Mouse (Mus musculus): ENCODE results near the gene Mok. TPM values are rescaled to one million over a fixed set of nuclear protein-coding genes. Genes with fewer than 3 reads are reported as not detected.
A peak's percentile ranks its signal among the peaks of the same experiment; 100 is the strongest.

The Mok gene
- polyA plus RNA-seq, 1 experiment from 2014 or later = 11.4 TPM

GRCm38 (mm10) chr12:110844227-110845130 lies 3.7 kb upstream of the Mok start:
- 1% methylated on average over 42 of the region's 42 CpGs for WGBS
- ATAC-seq (ENCODE audit: low FRiP score) = no peak

GRCm38 (mm10) chr12:110843194-110844048 lies 2.7 kb upstream of the Mok start:
- no peak; the same call in 1 of the 2 replicates for ATAC-seq (ENCODE audit: low FRiP score)
- Histone ChIP-seq H3K4me1 (peaks cover 37% of the 10 kb centered on the region), H3K27me3 (peaks cover 45% of the 10 kb centered on the region)

More at GRCm38 (mm10) chr12:110844227-110845130, 3.7 kb upstream of the Mok start:
- Histone ChIP-seq H3K4me1 (peaks cover 34% of the 10 kb centered on the region), H3K36me3 (replicated peaks) (no peaks in the 10 kb centered on the region), H3K4me2 (peak overlapping the region; percentile 61), H3K9me3 (no peaks in the 10 kb centered on the region), H3K27me3 (peaks cover 51% of the 10 kb centered on the region), H3K27ac (no peak overlapping the region), H3K4me3 (replicated peaks) (peak overlapping the region; percentile 45), H3K9ac (peak overlapping the region; percentile 49)

GRCm38 (mm10) chr12:110841731-110842493 lies 1.2 kb upstream of the Mok start:
- Histone ChIP-seq H3K9me3 (no peaks in the 10 kb centered on the region), H3K36me3 (replicated peaks) (no peaks in the 10 kb centered on the region), H3K4me3 (replicated peaks) (no peak overlapping the region), H3K27ac (no peak overlapping the region), H3K4me1 (peaks cover 47% of the 10 kb centered on the region), H3K27me3 (peaks cover 38% of the 10 kb centered on the region), H3K4me2 (no peak overlapping the region), H3K9ac (no peak overlapping the region)
- 71% methylated on average over 5 of the region's 5 CpGs for WGBS
- ATAC-seq (ENCODE audit: low FRiP score) = no peak

More at GRCm38 (mm10) chr12:110843194-110844048, 2.7 kb upstream of the Mok start:
- H3K9ac ChIP-seq = peak overlapping the region; percentile 49; the same call in 1 of the 2 replicates
- H3K36me3 ChIP-seq (replicated peaks) = no peaks in the 10 kb centered on the region
- H3K9me3 ChIP-seq = no peaks in the 10 kb centered on the region
- peak overlapping the region; percentile 61 for H3K4me2 ChIP-seq
- no peak overlapping the region for H3K27ac ChIP-seq
- H3K4me3 ChIP-seq (replicated peaks) = peak overlapping the region; percentile 45
- WGBS = 20% methylated on average over 32 of the region's 32 CpGs

GRCm38 (mm10) chr12:110837850-110838249 lies 2.9 kb downstream of the Mok start:
- 74% methylated on average over 8 of the region's 8 CpGs for WGBS
- no peak overlapping the region for H3K4me3 ChIP-seq (replicated peaks)
- H3K4me2 ChIP-seq = no peak overlapping the region
- H3K36me3 ChIP-seq (replicated peaks) = no peaks in the 10 kb centered on the region
- no peaks in the 10 kb centered on the region for H3K9me3 ChIP-seq
- no peak for ATAC-seq (ENCODE audit: low FRiP score)
- H3K4me1 ChIP-seq = peaks cover 31% of the 10 kb centered on the region
- no peaks in the 10 kb centered on the region; the same call in 1 of the 2 replicates for H3K27me3 ChIP-seq
- no peak overlapping the region for H3K9ac ChIP-seq
- peak overlapping the region; percentile 86 for H3K27ac ChIP-seq

GRCm38 (mm10) chr12:110837192-110837841 lies 3.4 kb downstream of the Mok start:
- Histone ChIP-seq H3K9me3 (no peaks in the 10 kb centered on the region), H3K9ac (peak overlapping the region; percentile 18; the same call in 1 of the 2 replicates), H3K27me3 (no peaks in the 10 kb centered on the region; the same call in 1 of the 2 replicates), H3K27ac (peak overlapping the region; percentile 86), H3K36me3 (replicated peaks) (no peaks in the 10 kb centered on the region), H3K4me3 (replicated peaks) (no peak overlapping the region; the same call in 1 of the 2 replicates), H3K4me2 (peak overlapping the region; percentile 31), H3K4me1 (peaks cover 31% of the 10 kb centered on the region)
- WGBS = 9% methylated on average over 5 of the region's 5 CpGs
- ATAC-seq (ENCODE audit: low FRiP score) = peak; percentile 77

- Histone ChIP-seq H3K36me3 (replicated peaks) (no peaks in the 10 kb centered on the region), H3K4me3 (replicated peaks) (no peak overlapping the region; the same call in 1 of the 2 replicates), H3K9ac (peak overlapping the region; percentile 18; the same call in 1 of the 2 replicates), H3K27me3 (no peaks in the 10 kb centered on the region; the same call in 1 of the 2 replicates), H3K4me2 (peak overlapping the region; percentile 31), H3K4me1 (peaks cover 31% of the 10 kb centered on the region), H3K9me3 (no peaks in the 10 kb centered on the region), H3K27ac (peak overlapping the region; percentile 86)
- 27% methylated on average over 6 of the region's 6 CpGs for WGBS
- no peak for ATAC-seq (ENCODE audit: low FRiP score)
Observed at GRCm38 (mm10) chr12:110836729-110837128, 4.0 kb downstream of the Mok start.

GRCm38 (mm10) chr12:110835182-110835581 lies 5.6 kb downstream of the Mok start:
- 91% methylated on average over 3 of the region's 3 CpGs for WGBS
- H3K27ac ChIP-seq = no peak overlapping the region
- no peak overlapping the region for H3K9ac ChIP-seq
- H3K4me1 ChIP-seq = peaks cover 30% of the 10 kb centered on the region
- no peaks in the 10 kb centered on the region for H3K36me3 ChIP-seq (replicated peaks)
- H3K4me2 ChIP-seq = no peak overlapping the region
- ATAC-seq (ENCODE audit: low FRiP score) = no peak
- no peaks in the 10 kb centered on the region; the same call in 1 of the 2 replicates for H3K27me3 ChIP-seq
- no peak overlapping the region for H3K4me3 ChIP-seq (replicated peaks)
- no peaks in the 10 kb centered on the region for H3K9me3 ChIP-seq

- H3K36me3 ChIP-seq (replicated peaks) = peaks cover 3% of the 10 kb centered on the region
- H3K4me1 ChIP-seq = no peaks in the 10 kb centered on the region
- H3K9ac ChIP-seq = no peak overlapping the region
- no peaks in the 10 kb centered on the region; the same call in 1 of the 2 replicates for H3K27me3 ChIP-seq
- ATAC-seq (ENCODE audit: low FRiP score) = no peak
- H3K4me3 ChIP-seq (replicated peaks) = no peak overlapping the region
- no peak overlapping the region for H3K4me2 ChIP-seq
- WGBS = 88% methylated on average over 11 of the region's 11 CpGs
- H3K9me3 ChIP-seq = no peaks in the 10 kb centered on the region
- H3K27ac ChIP-seq = no peak overlapping the region
Observed at GRCm38 (mm10) chr12:110830293-110831024, 10.3 kb downstream of the Mok start.

- H3K9ac ChIP-seq = no peak overlapping the region
- H3K27ac ChIP-seq = no peak overlapping the region
- no peaks in the 10 kb centered on the region for H3K27me3 ChIP-seq
- no peaks in the 10 kb centered on the region for H3K4me1 ChIP-seq
- H3K4me2 ChIP-seq = no peak overlapping the region
- H3K9me3 ChIP-seq = no peaks in the 10 kb centered on the region
- H3K4me3 ChIP-seq (replicated peaks) = no peak overlapping the region
- WGBS = 95% methylated on average over 4 of the region's 4 CpGs
- ATAC-seq (ENCODE audit: low FRiP score) = no peak
- H3K36me3 ChIP-seq (replicated peaks) = peaks cover 3% of the 10 kb centered on the region
Observed at GRCm38 (mm10) chr12:110828908-110829307, 11.8 kb downstream of the Mok start.

- ATAC-seq (ENCODE audit: low FRiP score) = no peak
- H3K27ac ChIP-seq = no peak overlapping the region
- H3K4me1 ChIP-seq = no peaks in the 10 kb centered on the region
- H3K9ac ChIP-seq = no peak overlapping the region
- WGBS = 84% methylated on average over 7 of the region's 7 CpGs
- H3K36me3 ChIP-seq (replicated peaks) = peaks cover 3% of the 10 kb centered on the region; the same call in 1 of the 2 replicates
- no peak overlapping the region for H3K4me3 ChIP-seq (replicated peaks)
- no peaks in the 10 kb centered on the region for H3K27me3 ChIP-seq
- no peak overlapping the region for H3K4me2 ChIP-seq
- no peaks in the 10 kb centered on the region for H3K9me3 ChIP-seq
Observed at GRCm38 (mm10) chr12:110822366-110822765, 18.4 kb downstream of the Mok start.

- WGBS = 88% methylated on average over 2 of the region's 2 CpGs
- ATAC-seq (ENCODE audit: low FRiP score) = no peak
- no peaks in the 10 kb centered on the region for H3K9me3 ChIP-seq
- H3K4me1 ChIP-seq = no peaks in the 10 kb centered on the region
- H3K27me3 ChIP-seq = no peaks in the 10 kb centered on the region
- no peak overlapping the region for H3K27ac ChIP-seq
- no peak overlapping the region for H3K4me3 ChIP-seq (replicated peaks)
- no peak overlapping the region for H3K4me2 ChIP-seq
- no peak overlapping the region for H3K9ac ChIP-seq
- H3K36me3 ChIP-seq (replicated peaks) = no peaks in the 10 kb centered on the region
Observed at GRCm38 (mm10) chr12:110821787-110822186, 19.0 kb downstream of the Mok start.
